Mouse (Mus musculus) cortical plate, adult 2 months (tissue): ENCODE measurements around the gene Slc15a2.

Experiments
- CTCF ChIP-seq: fragments of 200-500 bp; IDR thresholded peaks from 2 replicates; pipeline ENCODE4 v1.5.1; 2011; ENCODE audit warnings: mild to moderate bottlenecking, control low read depth, low read length; ENCODE audit not compliant: insufficient read depth; ENCODE audit errors: extremely low read depth
- POLR2A ChIP-seq: fragments of 200-500 bp; IDR thresholded peaks from 2 replicates; pipeline ENCODE4 v1.6.1; 2011; ENCODE audit warnings: mild to moderate bottlenecking, low read length, control low read depth; ENCODE audit not compliant: insufficient read depth; ENCODE audit errors: extremely low read depth

DNA sequence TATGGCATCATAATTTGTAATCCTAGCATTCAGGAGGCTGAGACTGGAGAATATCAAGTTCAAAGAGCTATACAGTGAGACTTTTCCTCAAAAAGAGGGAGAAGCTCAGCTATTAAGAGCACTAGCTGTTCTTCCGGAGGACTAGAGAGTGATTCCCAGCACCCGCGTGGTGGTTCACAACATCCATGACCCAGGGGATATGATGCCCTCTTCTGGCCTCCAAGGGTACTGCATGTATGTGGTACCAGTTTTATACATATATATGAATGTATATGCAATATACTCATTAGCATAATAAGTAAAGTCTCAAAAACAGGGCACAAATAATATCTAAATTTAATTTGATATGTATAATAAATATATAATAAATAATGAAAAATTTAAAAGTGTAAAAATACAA, 17.6 kb upstream of the Slc15a2 start:
- TF ChIP-seq POLR2A (no peak), CTCF (no peak)
